Mouse (Mus musculus) forebrain, embryonic 13.5 days (tissue): ENCODE results near the gene Parn. TPM values are rescaled to one million over a fixed set of nuclear protein-coding genes. Genes with fewer than 3 reads are reported as not detected.

Source experiments
- ATAC-seq: fragments of 200-750 bp; cut with Nextera tagmentation; 2 replicates; pipeline ENCODE4 v1.8.0; 2017
- H3K27ac ChIP-seq: fragments of 300-500 bp; sonication (generic); 2 replicates; pipeline ENCODE4 v1.5.1; 2015; ENCODE audit warnings: inconsistent platforms, mild to moderate bottlenecking, moderate library complexity
- H3K27me3 ChIP-seq: fragments of 300-500 bp; sonication (generic); 2 replicates; pipeline ENCODE4 v1.6.1; 2015; ENCODE audit warnings: mild to moderate bottlenecking, inconsistent platforms
- H3K36me3 ChIP-seq: fragments of 300-500 bp; sonication (generic); 2 replicates; pipeline ENCODE4 v1.6.1; 2015; ENCODE audit warnings: mild to moderate bottlenecking, inconsistent platforms; ENCODE audit not compliant: poor library complexity, severe bottlenecking
- H3K4me1 ChIP-seq: fragments of 300-500 bp; sonication (generic); 2 replicates; pipeline ENCODE4 v1.6.1; 2015; ENCODE audit warnings: inconsistent platforms
- H3K4me2 ChIP-seq: fragments of 300-500 bp; sonication (generic); 2 replicates; pipeline ENCODE4 v1.6.1; 2015; ENCODE audit warnings: inconsistent platforms, mild to moderate bottlenecking, moderate library complexity
- H3K4me3 ChIP-seq: fragments of 300-500 bp; sonication (generic); 2 replicates; pipeline ENCODE4 v1.5.1; 2015; ENCODE audit warnings: mild to moderate bottlenecking, inconsistent platforms
- H3K9ac ChIP-seq: fragments of 300-500 bp; sonication (generic); 2 replicates; pipeline ENCODE4 v1.6.1; 2015; ENCODE audit warnings: mild to moderate bottlenecking, inconsistent platforms
- H3K9me3 ChIP-seq: fragments of 300-500 bp; sonication (generic); replicated peaks from 2 replicates; pipeline ENCODE4 v1.6.1; 2016; ENCODE audit warnings: inconsistent platforms
- WGBS: fragments of 180-500 bp; shearing (Covaris S2); methylation state at CpG from one replicate; pipeline ENCODE4 v1.1.7; 2015; 5-methylcytosine and 5-hydroxymethylcytosine counted together
- polyA plus RNA-seq: library from polyadenylated mRNA; unstranded; fragments of >200 nt; fragmentation: Nextera tagmentation; extraction: Ambion mirVana; gene quantifications from 2 replicates; pipeline ENCODE4 v1.2.1, GENCODE M21; 2015

Gene Parn
- polyA plus RNA-seq, 1 experiment from 2014 or later = 39.5 TPM

GRCm38 (mm10) chr16:13541121-13541747 lies 126.7 kb downstream of the Parn start:
- no peak overlapping the region for H3K27ac ChIP-seq
- H3K4me1 ChIP-seq = peaks cover 13% of the 10 kb centered on the region; the same call in 1 of the 2 replicates
- peaks cover 15% of the 10 kb centered on the region for H3K9me3 ChIP-seq
- no peak for ATAC-seq
- H3K27me3 ChIP-seq = no peaks in the 10 kb centered on the region
- no peak overlapping the region for H3K4me3 ChIP-seq
- H3K9ac ChIP-seq = no peak overlapping the region
- no peak overlapping the region for H3K4me2 ChIP-seq
- 86% methylated on average over 15 of the region's 15 CpGs for WGBS
- peaks cover 20% of the 10 kb centered on the region for H3K36me3 ChIP-seq

DNA sequence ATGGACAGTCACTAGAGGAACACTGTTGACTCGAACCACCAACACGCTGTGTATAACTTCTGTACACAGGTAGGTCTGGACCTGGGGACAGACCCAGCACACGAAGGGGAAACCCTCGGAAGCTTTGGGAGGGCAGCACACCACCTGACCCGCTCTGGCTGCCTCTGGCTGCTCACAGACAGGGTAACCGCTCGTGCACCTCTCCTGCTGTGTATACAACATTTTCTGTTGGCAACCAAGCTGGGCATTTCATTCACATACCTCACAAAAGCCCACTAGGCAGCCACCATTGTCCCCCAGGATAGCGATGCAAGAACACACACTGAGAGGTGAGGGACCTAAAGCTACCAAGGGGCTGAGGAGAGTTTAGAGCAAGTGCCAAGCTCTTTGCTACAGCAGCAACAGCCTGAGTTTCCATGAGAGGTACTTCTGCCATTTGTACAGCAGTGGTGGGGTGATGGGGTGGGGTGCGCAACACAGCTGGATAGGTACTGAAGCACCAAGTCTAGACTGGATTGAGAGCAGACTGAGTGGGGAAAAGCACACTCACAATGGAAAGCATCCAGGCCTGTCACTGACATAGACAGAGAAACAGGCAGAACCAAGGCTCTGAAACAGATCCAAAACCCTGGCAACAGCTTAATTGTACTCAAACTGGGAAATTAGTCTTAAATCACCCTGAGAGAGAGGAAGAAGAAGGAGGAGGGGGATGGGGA lies 128.9 kb downstream of the Parn start:
- WGBS = 51% methylated on average over 9 of the region's 9 CpGs
- H3K4me3 ChIP-seq = no peak overlapping the region
- H3K27me3 ChIP-seq = no peaks in the 10 kb centered on the region
- no peak overlapping the region for H3K4me2 ChIP-seq
- 0 out of 2 replicates have a peak, but pooled peaks cover 7% of the 10 kb centered on the region for H3K36me3 ChIP-seq
- H3K9ac ChIP-seq = no peak overlapping the region
- no peaks in the 10 kb centered on the region for H3K9me3 ChIP-seq
- H3K27ac ChIP-seq = no peak overlapping the region
- peaks cover 13% of the 10 kb centered on the region; the same call in 1 of the 2 replicates for H3K4me1 ChIP-seq
- no peak for ATAC-seq

- Histone ChIP-seq H3K9ac (no peak overlapping the region), H3K4me1 (peaks cover 13% of the 10 kb centered on the region; the same call in 1 of the 2 replicates), H3K4me2 (no peak overlapping the region), H3K36me3 (0 out of 2 replicates have a peak, but pooled peaks cover 7% of the 10 kb centered on the region), H3K9me3 (no peaks in the 10 kb centered on the region), H3K27me3 (no peaks in the 10 kb centered on the region), H3K27ac (no peak overlapping the region), H3K4me3 (no peak overlapping the region)
- WGBS = 75% methylated on average over 13 of the region's 13 CpGs
- no peak for ATAC-seq
These were observed 129.6 kb downstream of the Parn start for GRCm38 (mm10) chr16:13538213-13538932.

DNA sequence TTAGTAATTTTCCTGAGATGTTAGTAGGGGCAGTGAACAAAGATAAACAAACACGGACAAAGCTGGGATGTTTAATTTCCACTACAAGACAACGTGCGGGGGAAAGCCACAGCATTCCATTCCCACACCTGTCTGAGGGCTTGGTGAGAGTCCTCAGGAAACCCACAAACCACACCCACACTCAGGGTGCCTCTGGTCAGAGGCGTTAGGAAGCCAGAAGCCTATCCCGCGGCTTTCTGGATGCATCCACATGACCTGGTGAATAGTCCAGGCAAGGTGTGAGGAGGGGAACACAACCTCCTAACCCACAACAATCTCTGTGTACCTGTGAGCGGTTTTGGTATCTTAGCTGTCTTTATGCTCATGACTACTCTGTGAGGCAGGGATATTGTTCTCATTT lies 131.6 kb downstream of the Parn start:
- no peak for ATAC-seq
- H3K27ac ChIP-seq = no peak overlapping the region
- H3K9ac ChIP-seq = no peak overlapping the region
- no peak overlapping the region for H3K4me2 ChIP-seq
- H3K4me3 ChIP-seq = no peak overlapping the region
- 0 out of 2 replicates have a peak, but pooled peaks cover 7% of the 10 kb centered on the region for H3K36me3 ChIP-seq
- peaks cover 13% of the 10 kb centered on the region; the same call in 1 of the 2 replicates for H3K4me1 ChIP-seq
- H3K9me3 ChIP-seq = no peaks in the 10 kb centered on the region
- 91% methylated on average over 7 of the region's 7 CpGs for WGBS
- H3K27me3 ChIP-seq = no peaks in the 10 kb centered on the region

DNA sequence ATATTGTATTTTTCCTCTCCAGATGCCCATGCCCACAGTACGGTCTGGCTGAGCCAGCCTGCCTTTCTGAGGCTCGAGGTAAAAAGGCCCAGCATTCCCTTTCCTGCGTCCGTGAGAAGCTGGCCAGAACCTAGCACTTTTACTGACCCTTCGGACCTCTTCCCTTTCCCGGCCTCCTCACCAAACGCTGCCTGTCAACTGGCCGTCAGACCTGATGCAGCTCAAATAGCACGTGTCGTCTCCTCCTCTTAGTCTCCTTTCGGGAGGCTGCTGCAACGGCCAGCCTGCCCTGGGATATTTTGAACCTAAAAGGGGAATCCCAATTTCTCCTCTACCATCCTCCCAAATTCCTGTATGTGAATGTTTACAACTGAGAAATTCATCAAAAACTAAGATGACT lies 132.1 kb downstream of the Parn start:
- Histone ChIP-seq H3K4me2 (no peak overlapping the region), H3K4me3 (no peak overlapping the region), H3K27ac (no peak overlapping the region), H3K27me3 (no peaks in the 10 kb centered on the region), H3K4me1 (peaks cover 13% of the 10 kb centered on the region; the same call in 1 of the 2 replicates), H3K36me3 (0 out of 2 replicates have a peak, but pooled peaks cover 7% of the 10 kb centered on the region), H3K9me3 (no peaks in the 10 kb centered on the region), H3K9ac (no peak overlapping the region)
- WGBS = 89% methylated on average over 12 of the region's 12 CpGs
- ATAC-seq = no peak

DNA sequence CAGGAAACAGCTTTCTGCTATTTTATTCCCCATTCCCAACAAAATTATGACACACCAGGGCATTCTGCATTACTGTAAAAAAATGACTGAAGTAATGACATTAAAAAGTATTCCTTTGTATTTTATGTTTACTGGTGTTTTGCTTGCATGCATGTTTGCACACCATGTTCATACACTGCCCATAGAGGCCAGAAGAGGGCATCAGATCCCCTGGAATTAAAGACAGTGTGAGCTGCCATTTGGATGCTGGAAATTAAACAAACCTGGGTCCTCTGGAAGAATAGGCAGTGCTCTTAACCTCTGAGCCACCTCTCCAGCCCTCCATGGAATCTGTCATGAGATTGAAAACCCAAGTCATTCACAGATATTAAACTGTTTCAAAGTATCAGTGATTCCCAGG lies 135.1 kb downstream of the Parn start:
- Histone ChIP-seq H3K4me3 (no peak overlapping the region), H3K4me2 (no peak overlapping the region), H3K9ac (no peak overlapping the region), H3K36me3 (0 out of 2 replicates have a peak, but pooled peaks cover 3% of the 10 kb centered on the region), H3K27me3 (no peaks in the 10 kb centered on the region), H3K9me3 (no peaks in the 10 kb centered on the region), H3K27ac (no peak overlapping the region), H3K4me1 (no peaks in the 10 kb centered on the region)
- peak; percentile 73; the same call in 1 of the 2 replicates for ATAC-seq

- ATAC-seq = no peak
- Histone ChIP-seq H3K9me3 (no peaks in the 10 kb centered on the region), H3K27ac (no peak overlapping the region), H3K27me3 (no peaks in the 10 kb centered on the region), H3K4me3 (no peak overlapping the region), H3K4me1 (no peaks in the 10 kb centered on the region), H3K9ac (no peak overlapping the region), H3K4me2 (no peak overlapping the region), H3K36me3 (no peaks in the 10 kb centered on the region)
- 88% methylated on average over 5 of the region's 5 CpGs for WGBS
These were observed 136.7 kb downstream of the Parn start for GRCm38 (mm10) chr16:13531279-13531678.

GRCm38 (mm10) chr16:13521359-13521758 lies 146.6 kb downstream of the Parn start:
- Histone ChIP-seq H3K4me3 (no peak overlapping the region), H3K27ac (no peak overlapping the region), H3K9me3 (no peaks in the 10 kb centered on the region), H3K9ac (no peak overlapping the region), H3K4me2 (no peak overlapping the region), H3K27me3 (no peaks in the 10 kb centered on the region), H3K36me3 (no peaks in the 10 kb centered on the region), H3K4me1 (no peaks in the 10 kb centered on the region)
- 75% methylated on average over 6 of the region's 6 CpGs for WGBS
- ATAC-seq = no peak

GRCm38 (mm10) chr16:13520301-13520700 lies 147.7 kb downstream of the Parn start:
- Histone ChIP-seq H3K27ac (no peak overlapping the region), H3K27me3 (no peaks in the 10 kb centered on the region), H3K4me2 (no peak overlapping the region), H3K9me3 (no peaks in the 10 kb centered on the region), H3K4me1 (no peaks in the 10 kb centered on the region), H3K9ac (no peak overlapping the region), H3K36me3 (no peaks in the 10 kb centered on the region), H3K4me3 (no peak overlapping the region)
- 93% methylated on average over 6 of the region's 6 CpGs for WGBS
- ATAC-seq = no peak

DNA sequence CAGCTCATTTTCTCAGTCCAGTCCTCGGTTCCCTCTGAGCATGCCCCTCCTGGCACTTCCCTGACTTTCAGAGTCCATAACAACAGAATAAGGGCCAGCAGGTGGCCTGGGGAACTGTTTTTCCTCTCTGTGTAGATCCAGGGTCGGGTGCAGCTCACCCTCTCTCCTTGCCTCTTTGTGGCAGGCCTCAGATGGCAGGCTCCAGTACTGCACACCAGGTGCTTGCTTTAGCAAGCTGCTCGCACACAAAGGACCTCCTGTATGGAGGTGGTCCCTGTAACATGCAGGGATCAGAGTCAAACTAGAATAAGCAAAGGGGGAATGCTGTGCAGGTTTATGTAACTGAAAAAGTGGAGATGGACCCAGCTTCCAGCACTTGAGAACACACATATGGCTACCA lies 151.8 kb downstream of the Parn start:
- Histone ChIP-seq H3K4me2 (no peak overlapping the region), H3K4me3 (no peak overlapping the region), H3K9ac (no peak overlapping the region), H3K36me3 (no peaks in the 10 kb centered on the region), H3K4me1 (no peaks in the 10 kb centered on the region), H3K27me3 (no peaks in the 10 kb centered on the region), H3K9me3 (no peaks in the 10 kb centered on the region), H3K27ac (no peak overlapping the region)
- no peak for ATAC-seq
- 43% methylated on average over 3 of the region's 3 CpGs for WGBS

DNA sequence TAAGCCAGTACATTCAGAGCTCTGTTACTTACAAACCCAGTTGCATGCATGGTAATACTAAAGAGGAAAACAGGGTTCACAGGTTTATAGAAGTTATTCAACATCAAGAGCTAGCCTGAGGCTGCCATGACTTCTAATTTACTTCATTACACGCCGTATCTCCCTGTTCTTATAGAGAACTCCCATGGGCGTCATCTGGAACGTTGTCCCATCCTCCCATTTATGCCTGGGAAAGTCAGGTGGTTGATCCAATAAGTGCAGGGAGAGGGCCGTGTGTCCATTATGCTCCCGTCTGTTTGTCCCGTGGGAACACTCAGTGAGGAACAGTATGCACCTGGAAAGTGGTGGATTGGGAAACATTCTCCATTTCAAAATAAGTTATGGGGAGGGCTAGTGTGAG lies 152.4 kb downstream of the Parn start:
- no peak overlapping the region for H3K27ac ChIP-seq
- H3K36me3 ChIP-seq = no peaks in the 10 kb centered on the region
- no peaks in the 10 kb centered on the region for H3K9me3 ChIP-seq
- no peaks in the 10 kb centered on the region for H3K4me1 ChIP-seq
- no peak overlapping the region for H3K4me2 ChIP-seq
- no peak for ATAC-seq
- H3K4me3 ChIP-seq = no peak overlapping the region
- WGBS = 92% methylated on average over 7 of the region's 7 CpGs
- no peak overlapping the region for H3K9ac ChIP-seq
- H3K27me3 ChIP-seq = no peaks in the 10 kb centered on the region

GRCm38 (mm10) chr16:13505055-13505454 lies 162.9 kb downstream of the Parn start:
- ATAC-seq = no peak
- no peaks in the 10 kb centered on the region for H3K9me3 ChIP-seq
- H3K27ac ChIP-seq = no peak overlapping the region
- no peak overlapping the region for H3K4me2 ChIP-seq
- no peaks in the 10 kb centered on the region for H3K4me1 ChIP-seq
- no peaks in the 10 kb centered on the region for H3K36me3 ChIP-seq
- 82% methylated on average over 5 of the region's 5 CpGs for WGBS
- H3K27me3 ChIP-seq = no peaks in the 10 kb centered on the region
- H3K4me3 ChIP-seq = no peak overlapping the region
- H3K9ac ChIP-seq = no peak overlapping the region
